Mouse (Mus musculus): Measurements from ENCODE around the gene Nat8f4.
A peak's percentile ranks its signal among the peaks of the same experiment; 100 is the strongest.
"Not testable (repeated sequence)": the region's sequence is repeated elsewhere in the genome, so short reads cannot be mapped to it uniquely, and the experiment has no call there.

DNA sequence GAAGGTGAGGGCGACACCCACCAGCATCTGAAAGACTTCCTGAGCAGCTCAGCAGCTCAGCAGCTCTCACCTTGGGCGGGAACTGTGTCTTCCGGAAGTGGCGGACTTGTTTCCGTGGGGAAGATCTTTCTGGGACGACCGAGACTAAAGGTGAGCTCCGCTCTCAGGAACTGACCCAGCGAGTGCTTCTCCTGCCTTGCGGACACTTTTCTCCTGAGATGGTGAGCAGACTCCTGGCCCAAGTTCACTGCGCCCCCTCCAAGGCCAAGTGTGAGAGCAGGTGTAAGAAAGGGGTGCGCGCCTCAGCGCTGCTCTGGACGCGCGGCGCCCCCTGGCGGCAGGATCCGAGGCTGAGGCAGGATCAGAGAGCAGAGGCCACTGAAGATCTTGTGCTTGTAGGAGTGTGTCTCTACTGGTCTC lies at the start of gene Nat8f4:
- TF ChIP-seq CTCF (IDR thresholded peaks at IDR 0.05; ENCODE audit: borderline replicate concordance, insufficient read depth, low read depth, low read length): peak; percentile 74
- TF ChIP-seq POLR2A (IDR thresholded peaks at IDR 0.05; ENCODE audit: borderline replicate concordance, insufficient read depth, low read length): not testable (repeated sequence)

Data from cerebellum, adult 2 months (tissue).